Mouse (Mus musculus) ES-Bruce4 (cell line): ENCODE results near the gene Vdr.

Experiments
- CTCF ChIP-seq: IDR thresholded peaks from one replicate; pipeline ENCODE4 v1.8.1; 2011; ENCODE audit warnings: low read depth, low read length
- POLR2A ChIP-seq: IDR thresholded peaks from one replicate; pipeline ENCODE4 v1.8.1; 2011; ENCODE audit warnings: low read length; ENCODE audit not compliant: insufficient read depth

DNA sequence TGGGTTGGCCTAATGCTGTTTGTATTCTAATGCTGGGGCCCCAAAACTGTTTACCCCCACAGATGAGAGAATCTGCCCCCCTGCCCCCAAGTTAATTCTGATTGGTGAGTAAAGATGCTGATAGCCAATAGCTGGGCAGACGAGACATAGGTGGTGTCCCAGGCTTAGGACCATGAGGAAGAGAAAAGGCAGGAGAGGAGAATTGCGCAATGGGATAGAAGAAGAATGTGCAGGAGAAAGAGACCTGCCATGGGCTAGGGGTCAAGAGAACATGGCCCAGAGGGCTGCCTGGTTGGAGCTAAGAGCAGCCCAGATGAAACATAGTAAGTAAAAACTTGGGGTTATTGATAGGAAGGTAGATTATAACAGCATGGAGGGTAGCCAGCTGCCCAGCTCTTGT is 29.7 kb upstream of the Vdr start:
- no peak for TF ChIP-seq CTCF
- TF ChIP-seq POLR2A, result no peak
